Mouse (Mus musculus) fat pad, adult 2 months (tissue): ENCODE data around the gene Dnah14.
A peak's percentile ranks its signal among the peaks of the same experiment; 100 is the strongest.

Source experiments
- DNase-seq: peaks from one replicate; pipeline ENCODE4 v3.0.0-alpha.2; 2011; ENCODE audit warnings: low read depth, low spot score; ENCODE audit errors: extremely low read depth

Dnah14 gene

DNA sequence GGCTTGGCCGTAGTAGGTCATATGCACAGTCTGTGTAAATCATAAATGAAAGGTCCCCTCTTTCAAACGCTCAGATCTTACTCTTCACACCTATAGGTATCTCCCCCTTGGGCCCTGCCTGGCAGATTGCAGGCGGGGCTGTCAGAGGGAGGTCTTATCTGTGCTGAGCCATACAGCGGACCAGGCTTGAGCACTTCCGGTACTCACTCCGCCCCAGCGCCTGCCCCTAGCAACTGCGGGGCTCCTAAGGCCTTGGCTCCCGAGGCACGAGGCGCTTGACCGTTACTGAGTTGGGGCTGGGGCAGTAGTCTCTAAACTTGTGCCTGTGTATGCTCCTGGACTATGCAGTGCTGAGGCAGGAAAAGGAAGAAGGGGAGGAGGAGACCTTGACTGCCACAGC is at the start of gene Dnah14:
Dnah14 (plus strand) TSS at position 238 of the 400 bp plus-strand sequence.
- DNase-seq = no peak

DNA sequence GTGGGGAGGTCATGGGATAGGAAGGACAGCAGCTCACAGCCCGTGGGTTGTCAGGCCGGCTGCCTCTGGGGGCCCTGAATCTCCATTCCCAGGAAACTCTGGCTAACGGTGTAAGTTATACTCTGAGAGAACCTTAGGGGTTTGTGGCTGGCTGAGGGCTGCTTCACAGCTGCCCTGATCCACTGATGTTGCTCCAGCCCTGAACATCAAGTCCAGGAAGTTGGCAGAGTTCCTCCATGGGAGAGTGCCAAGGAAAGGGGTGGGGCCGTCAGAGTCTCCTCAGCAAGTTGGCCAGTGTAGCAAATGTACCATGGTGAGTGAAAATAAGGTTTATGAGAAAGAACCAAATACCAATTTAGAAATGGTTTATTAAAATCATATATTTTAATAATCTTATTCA is 47.0 kb upstream of the Dnah14 start:
- DNase-seq = no peak

DNA sequence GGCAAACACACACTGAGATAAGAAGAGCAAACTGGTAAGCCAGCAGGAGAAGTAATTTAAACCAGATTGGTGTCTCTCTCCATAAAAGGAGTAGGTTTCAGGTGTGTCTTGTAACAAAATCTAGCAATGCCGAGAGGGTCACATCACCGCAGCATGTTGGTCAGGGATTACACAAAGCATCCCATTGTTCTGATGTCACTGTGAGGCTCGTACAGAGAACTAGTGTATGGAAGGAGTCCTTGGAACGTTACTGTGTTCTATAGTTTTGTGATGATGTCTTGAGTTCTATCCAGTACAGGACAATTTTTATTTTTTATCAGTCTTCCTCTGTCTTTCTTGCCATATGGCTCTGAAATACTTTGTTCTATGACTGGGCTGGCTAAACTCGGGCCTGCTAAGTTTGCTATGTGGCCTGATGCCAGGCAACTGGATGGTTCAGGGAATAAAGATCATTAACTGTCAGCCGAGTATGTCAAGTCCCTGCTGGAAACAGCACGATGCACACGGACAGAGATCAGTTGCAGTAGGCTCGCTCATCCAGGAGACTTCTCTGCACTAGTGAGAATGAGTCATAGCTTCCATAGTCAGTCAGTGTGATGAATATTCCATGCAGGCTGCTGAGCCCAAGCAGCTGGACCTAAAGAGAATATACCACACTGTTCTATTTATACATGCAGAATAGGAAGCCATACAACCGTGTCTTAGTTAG is 41.0 kb upstream of the Dnah14 start:
- no peak for DNase-seq

DNA sequence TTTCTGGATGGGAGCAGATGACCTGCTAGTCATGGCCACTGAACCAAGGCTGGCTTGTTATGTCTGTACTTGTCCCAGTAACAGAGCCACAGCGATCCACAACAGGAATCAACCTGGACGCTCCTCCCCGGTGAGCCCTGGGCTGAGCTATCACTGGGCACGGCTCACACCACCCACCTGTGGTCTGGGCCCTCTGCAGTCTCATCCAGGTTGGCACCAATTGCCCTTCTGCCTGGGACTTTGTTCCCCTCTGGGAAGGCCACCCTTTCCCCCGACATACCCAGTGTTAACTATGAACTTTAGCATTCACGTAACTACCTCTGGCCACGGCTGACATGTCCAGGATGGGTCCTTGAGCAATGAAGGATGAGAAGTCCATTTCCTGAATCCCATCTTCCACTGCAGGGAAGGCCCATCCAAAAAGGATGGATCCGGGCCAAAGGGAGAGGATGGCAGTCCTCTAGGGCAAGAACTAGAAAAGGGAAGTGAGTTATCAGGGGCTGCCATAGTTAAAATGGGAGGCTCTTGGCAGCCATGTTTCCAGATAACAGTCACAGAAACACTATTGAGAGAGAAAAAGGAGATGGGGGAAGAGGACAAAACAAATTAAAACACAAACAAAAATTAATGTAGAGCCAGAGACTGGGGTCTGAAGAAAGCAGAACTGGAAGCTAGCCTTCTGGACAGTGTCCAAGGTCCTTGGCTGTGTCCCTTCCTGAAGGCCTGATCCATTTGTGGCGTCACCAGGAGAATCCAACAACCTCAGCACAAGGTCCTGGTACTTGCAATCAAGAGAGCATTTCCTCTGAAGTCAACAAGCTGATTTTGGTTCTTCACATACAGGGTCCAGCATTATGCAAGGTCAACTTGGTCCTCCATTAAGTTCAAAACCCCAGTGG is 38.5 kb upstream of the Dnah14 start:
- no peak for DNase-seq

DNA sequence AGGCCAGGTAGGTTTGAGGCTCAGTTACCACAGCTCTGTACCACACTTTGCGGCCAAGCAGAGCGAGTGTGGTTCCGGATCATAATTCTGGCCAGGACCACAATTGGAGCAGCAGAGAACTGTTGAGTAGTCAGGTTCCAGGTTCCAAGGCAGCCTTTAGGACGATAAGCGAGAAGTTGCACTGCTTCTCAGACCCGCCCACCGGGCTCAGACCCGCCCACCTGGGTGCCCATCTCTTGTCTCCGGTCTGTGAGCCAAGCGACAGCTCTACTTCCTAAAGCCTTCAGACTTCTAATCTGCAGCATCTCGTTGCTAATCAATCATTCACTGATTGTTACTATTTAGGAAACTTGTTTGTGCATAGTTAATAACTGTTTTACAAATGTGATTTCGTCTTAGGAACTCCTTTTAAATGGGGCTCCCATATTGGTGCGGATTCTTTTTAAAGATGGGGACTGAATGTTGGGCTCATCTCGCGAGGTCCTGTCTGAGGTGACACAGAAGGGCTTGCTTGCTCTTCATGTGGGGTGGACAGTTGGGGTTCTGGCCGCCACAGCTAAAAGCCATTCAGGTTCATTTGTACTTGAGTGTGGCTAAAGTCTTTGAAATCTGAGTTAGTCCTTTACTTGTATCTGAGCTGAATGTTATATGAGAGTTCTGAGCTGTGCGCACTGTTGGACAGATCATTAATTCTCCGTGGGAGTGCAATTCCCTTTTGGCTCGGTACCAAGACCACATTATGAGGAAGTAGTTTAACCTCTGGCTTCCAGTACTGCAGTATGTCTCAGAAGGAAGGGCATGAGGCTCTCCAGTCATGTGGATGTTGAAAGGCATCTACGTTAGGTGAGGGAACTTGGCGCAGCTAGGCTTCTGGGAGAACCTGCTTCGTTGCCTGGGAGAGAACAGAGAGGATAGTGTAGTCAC is 36.3 kb upstream of the Dnah14 start:
- peak; percentile 43 for DNase-seq

DNA sequence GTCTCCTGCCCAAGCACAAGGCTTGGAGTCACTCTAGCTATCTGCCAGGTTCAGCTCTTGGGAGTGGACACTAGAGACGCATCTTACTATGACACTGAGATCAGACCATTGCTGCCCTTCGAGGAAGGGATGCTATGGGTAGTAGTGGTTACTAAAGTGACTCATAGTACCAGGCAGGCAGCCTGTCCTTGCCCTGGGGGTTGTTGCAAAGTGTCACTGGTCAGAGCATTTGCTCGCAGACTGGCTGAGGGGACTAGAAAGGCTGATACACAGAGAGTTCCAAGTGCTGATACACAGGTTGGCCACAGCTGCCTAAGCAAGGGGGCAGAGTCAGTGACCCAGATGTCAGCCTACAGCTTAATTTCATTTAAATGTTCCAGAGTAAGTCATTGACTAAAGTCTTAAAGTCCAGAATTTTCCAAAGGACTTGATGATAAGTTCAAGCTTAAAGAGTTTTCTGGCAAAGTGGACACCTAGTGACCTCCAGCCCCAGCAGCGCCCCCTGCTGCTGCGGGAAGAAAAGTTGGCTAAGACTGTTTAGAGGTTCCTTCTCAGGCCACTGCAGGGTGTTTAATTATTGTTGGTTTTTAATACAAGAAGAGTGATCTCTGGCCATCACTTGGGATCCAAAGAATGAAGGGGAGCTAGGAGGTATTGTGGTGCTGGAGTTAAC is 32.5 kb upstream of the Dnah14 start:
- DNase-seq = no peak

DNA sequence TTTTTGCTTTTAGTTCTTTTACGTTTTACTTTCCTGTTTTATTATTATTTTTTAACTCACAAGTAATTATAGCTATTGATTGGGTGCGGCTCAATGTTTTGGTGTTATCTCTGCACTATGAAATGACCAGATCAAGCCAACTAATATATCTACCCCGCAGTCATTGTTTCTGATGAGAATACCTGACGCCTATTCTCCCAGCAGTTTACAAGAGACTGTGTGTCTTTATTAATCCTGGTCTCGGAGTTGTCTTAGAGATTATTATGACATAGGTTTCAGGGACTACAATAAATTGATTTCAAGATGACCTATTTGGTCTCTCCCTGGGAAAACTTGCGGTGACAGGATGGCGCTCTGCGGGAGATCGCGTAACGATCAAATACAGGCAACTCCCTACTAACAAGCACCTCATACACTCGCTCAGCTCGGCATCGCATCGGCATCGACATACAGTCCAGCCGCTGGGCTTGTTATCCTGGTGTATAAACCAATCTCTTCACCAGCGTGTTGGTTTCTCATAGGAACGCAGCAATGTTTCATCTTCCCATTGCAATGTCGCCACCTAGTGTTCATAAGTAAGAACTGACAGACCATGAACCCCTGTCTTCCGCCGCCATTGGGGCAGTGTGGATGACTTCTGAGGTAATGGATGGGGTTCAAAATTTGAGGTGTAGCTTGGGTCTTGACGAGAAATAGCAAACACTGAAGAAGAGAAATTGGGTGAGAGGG is 31.2 kb upstream of the Dnah14 start:
- no peak for DNase-seq

DNA sequence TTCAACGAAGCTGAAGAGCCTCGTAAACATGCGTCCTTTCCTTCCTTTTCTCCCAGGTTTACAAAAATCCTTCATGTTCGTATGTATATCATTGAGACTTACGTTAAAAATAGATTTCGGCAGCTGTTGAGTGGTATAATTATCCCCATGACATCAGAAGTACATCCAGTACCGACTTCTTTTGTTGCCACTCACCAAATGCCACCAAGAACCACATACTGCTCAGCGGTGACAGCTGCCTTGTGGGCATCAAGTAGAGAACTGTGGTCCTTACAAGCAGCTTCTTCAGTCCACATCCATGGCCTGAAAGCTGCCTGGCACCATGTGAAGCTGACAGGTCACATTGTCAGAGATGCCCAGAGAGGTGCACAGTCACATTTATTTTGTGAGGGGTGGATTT is 26.4 kb upstream of the Dnah14 start:
- DNase-seq = no peak

DNA sequence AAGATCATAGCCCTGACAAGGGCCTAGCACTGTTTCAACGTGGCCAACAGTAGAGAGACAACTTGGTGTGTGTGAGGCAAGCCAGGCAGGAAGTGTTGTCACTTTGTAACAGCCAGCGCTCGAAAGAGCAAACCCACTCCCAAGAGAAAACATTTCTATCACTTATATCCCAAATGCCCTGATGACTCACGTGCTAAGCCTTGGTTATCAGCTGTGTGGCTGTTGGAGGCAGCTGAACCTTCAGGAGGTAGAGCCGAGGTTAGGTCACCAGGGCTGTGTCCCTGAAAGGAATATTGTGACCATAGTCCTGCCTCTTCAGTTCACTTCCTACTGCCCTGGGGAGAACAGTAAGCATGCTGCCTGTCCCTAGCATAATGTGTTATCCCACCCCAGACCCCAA is 25.5 kb upstream of the Dnah14 start:
- DNase-seq = no peak

DNA sequence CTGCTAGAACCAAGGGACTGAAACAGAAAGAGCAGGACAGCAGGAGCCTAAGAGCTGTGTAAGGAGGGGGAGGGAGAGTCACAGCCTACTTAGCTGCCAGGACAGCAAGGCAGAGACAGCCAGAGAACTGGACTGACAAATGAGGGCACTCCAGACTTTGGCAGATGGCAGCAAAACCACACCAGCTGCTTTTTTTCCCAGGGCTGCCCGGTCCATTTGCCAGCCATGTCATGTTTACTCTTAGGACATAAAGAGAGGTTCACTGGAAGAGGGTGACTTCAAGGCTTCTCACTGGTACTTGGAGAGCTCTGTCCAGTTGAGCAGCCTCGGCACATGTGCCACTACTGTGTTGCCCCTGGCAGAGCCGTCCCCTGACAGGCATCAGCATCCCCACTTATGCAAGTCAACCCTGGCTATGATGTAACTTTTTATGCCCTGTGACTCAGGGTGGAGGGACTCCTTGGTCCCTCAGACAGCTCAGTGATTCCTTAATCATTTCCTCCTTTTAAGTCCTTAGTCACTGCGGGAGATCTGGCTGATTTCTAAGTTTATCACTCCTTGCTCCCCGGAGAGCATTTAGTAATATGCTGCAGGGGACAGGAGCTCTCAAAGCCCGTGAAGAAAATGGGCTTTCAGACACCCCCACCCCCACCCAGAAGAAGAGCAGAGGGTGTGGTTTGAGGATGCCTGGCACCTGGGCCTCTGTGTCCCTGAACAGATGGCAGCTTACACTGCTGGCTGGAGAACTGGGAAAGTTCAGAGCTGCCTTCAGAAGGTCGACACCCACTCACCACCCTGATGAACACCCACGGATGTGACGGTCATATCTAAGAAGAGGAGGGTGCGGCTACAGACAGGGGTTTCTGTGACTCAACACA is 23.6 kb upstream of the Dnah14 start:
- no peak for DNase-seq

DNA sequence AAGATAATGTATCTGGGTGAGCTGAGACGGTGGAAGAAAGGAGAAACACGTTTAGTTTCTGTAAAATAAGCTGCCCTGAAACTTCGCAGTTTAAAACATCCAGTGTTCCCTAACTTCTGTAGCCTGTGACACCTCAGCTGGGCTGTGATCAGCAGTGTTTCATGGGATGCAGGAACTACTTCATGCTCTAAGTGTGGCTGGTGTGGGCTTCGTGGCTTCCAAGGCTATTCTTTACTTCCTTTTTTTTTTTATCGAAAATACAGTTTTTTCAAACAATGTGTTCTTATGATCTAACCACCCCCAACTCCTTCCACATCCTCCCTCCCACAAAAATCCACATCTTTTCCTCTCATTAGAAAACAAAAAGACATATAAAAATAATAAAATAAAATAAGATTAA is 20.9 kb upstream of the Dnah14 start:
- no peak for DNase-seq

DNA sequence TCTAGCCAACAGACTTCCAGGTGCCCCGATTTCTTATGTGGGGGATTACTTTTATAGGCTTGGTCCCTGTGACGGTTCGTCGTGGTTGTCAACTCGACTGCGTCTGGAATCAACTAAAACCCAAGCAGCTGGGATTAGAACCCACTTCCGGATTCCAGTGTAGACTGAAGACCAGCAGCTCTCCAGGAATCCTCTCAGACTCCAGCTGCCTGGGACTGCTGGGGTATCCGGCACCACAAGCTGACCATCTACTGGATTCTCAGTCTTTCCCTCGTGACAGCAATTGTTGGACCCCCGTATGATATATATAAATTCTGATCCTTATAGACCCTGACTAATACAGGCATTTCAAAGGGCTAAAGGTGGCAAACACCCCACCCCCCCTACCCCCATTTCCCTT is 16.7 kb upstream of the Dnah14 start:
- DNase-seq = no peak

DNA sequence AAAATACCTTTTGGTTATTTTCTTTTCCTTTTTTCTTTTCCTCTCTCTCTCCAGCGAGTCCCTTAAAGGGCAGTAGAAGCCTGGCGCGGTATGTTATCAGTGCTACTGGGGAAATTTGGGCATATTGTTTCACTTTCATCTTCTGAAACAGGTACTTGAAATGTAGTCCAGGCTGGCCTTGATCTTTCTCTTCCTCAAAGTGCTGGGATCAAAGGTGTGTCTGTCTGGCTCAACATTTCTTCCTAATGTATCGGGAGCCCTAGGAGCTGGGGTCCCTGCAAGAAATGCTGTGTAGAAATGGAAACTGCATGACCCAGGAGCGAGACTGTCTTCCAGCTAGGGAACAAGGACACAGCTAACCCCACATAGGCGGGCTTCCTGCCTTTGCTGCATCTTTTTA is 16.0 kb upstream of the Dnah14 start:
- DNase-seq = no peak

DNA sequence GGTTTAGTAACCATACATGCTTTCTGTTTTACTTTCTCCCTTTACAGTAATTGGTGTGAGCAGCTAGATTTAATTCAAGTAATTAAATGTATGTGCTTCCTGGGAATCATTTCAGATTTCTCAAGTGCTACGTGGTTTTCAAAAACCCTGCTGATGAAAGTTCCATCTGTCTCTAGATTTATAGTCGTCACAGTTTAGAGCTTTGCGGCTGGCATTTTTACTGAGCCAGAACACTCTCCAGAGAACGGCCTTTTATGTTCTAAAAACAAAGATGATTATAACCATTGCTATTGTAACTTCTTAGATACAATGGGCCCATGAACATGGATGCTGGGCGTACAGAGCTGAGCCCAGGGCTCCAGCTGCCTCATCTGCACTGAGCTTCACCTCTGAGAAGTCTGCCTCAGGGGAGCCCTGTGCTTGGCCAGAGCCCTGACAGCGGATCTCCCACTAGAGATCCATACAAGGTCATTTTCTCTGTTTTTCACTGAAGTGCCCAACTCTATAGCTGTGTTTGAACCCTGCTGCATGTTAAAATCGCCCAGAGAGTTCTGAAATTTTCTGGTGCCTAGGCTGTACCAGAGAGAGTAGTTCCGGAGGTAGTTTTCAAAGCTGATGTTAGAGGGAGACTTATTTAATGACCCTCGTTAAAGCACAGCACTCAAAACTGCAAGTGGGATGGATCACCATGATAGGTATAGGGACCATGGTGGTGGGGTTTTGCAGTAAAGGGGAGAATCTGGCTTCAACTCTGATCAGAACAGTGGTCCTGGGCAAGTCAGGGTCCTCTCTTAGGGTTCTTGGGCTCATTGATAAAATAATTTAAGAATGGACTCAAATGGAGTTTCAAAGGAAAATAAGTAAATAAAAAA is 15.2 kb upstream of the Dnah14 start:
- DNase-seq = no peak

DNA sequence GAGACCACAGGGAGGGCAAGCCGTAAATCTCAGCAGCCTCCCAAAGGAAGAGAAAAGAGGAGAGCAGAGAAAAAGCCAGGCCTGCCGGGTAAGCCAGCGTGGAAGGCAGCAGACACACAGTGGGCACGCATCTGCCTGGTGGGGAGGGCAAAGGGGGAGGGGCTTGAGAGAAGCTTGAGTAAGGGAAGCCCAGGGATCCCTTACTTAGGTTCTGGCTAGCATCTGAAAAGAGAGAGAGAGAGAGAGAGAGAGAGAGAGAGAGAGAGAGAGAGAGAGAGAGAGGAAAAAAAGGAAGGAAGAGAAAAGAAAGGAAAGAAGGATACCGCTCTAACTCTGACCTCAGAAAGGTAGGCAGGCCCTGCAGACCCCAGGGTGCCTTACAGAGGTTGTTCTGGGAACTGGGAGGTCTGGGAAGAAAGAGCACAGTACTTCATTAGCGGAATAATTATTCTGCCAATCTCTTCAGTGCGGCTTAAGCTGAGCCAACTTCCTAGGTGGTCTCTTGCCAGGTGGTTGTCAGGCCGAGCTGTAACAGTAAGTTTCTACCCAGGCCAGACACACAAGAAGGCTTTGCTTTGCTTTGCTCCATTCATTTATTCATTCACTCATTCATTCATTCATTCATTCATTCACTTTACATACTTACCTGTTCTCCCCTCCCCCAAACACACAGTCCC is 14.5 kb upstream of the Dnah14 start:
- no peak for DNase-seq

DNA sequence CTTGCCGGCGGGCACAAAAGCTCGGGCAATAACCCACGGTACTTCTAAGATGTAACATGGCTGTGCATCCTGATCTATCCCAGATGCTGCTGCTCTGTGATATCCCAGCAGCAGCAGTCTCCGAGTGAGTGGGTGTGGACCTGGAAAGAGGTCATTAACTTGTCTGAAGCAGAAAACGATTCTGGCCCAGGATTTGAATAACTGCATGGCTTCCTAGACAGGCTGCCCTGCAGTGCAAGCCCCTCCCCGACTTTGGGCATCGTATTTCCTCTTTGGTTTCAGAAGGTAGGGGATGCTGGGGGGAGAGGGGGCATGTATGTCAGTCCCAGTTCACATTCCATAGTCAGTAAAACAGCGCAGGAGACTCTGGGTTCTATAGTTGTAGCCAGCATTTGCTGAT is 6.9 kb upstream of the Dnah14 start:
- DNase-seq = no peak

DNA sequence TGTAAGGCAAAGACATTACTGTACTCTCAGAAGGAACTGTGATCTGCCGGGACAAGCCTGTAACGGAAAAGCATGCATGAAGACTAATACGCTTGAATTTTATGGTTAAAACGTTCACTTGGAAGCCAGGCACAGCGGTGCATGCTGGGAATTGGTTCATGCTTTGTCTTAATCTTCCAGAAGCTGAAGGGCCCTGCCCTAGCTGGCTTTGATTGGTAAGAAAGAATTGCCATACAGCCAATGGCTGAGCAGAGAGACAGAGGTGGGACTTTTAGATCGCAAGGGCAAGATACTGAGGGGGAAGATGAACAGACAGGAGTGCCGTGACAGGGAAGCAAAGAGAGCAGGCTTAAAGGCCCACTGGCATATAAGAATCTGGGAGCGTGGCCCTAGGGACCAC is 6.8 kb downstream of the Dnah14 start:
- no peak for DNase-seq

DNA sequence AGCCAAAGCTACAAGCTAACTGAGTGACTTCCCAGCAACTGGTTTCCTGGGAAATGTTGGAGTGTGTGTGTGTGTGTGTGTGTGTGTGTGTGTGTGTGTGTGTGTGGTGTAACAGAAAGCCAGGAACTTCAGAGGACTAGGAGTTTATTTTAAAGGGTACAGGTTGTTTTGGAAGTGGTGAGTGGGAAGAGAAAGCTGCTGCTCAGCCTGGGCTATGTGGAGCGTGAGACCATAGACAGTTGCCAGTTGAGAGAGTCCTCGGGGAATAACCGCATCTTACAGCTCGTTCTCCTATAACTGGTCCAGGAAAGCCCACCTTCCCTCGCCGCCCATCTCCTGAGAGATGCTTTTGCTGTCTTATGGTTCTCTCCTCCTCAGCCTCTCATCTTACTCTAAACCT is 12.8 kb downstream of the Dnah14 start:
- no peak for DNase-seq
